Mouse (Mus musculus) embryonic fibroblast, embryonic 13.5 days (primary cell): Measurements from ENCODE around the gene Speg.

ENCODE experiments used
- CTCF ChIP-seq: IDR thresholded peaks from 2 replicates; pipeline ENCODE4 v1.5.1; 2011; ENCODE audit warnings: mild to moderate bottlenecking, control low read depth, low read length, moderate library complexity, borderline replicate concordance; ENCODE audit not compliant: insufficient read depth
- POLR2A ChIP-seq: IDR thresholded peaks from 2 replicates; pipeline ENCODE4 v1.6.1; 2011; ENCODE audit warnings: low read depth, mild to moderate bottlenecking, control low read depth, low read length, moderate library complexity

GRCm38 (mm10) chr1:75373276-75373675, 1.8 kb upstream of the Speg start:
- no peak for TF ChIP-seq CTCF
- no peak for TF ChIP-seq POLR2A
